ENCODE assay signal across 32 mouse cellular contexts in genomic region chr14:99265791-99266190, GRCm38 (mm10). TPM values are rescaled to one million over a fixed set of nuclear protein-coding genes. Genes with fewer than 3 reads are reported as not detected.
DNase-seq lines count a peak whose midpoint lies in the region; ATAC-seq and TF ChIP-seq lines count a peak whose summit lies in the region.
"Had no signal": no experiment of that assay in that cellular context is flagged by ENCODE, and none has a peak within 500 bp of the region (broad histone marks: within the 10 kb centered on the region; RNA-seq: fewer than 3 reads in every experiment).

No protein-coding gene starts in this region.

- H3K4me1 ChIP-seq in liver, embryonic 12.5 days = peaks cover 18% of the 10 kb centered on the region
- H3K4me1 ChIP-seq in ES-E14 (ENCODE audit: control insufficient read depth in 2 of 2, insufficient read depth in 2 of 2, low read length in 2 of 2, poor library complexity in 1 of 2) = peaks cover 6 to 13% of the 10 kb centered on the region in 2 experiments; a peak in 3 of 4 replicates
- H3K4me1 ChIP-seq: forebrain, embryonic 13.5 days; intestine, embryonic 15.5 days; limb, embryonic 13.5 days; midbrain, embryonic 12.5 days; neural tube, embryonic 13.5 days; stomach, embryonic 15.5 days had no signal

- H3K27ac ChIP-seq in liver, embryonic 12.5 days = no peak overlapping the region
- no peak overlapping the region for H3K27ac ChIP-seq in ES-E14 (ENCODE audit: insufficient read depth, low read depth, low read length, poor library complexity, severe bottlenecking)
- H3K27ac ChIP-seq: forebrain, embryonic 13.5 days; gastrocnemius, adult 2 months; hindbrain, postnatal 0 days; intestine, embryonic 15.5 days; kidney, postnatal 0 days; limb, embryonic 13.5 days; liver, embryonic 15.5 days; macrophage; midbrain, embryonic 12.5 days; neural tube, embryonic 13.5 days; stomach, embryonic 15.5 days had no signal

- H3K36me3 ChIP-seq in liver, embryonic 12.5 days = no peaks in the 10 kb centered on the region
- no peaks in the 10 kb centered on the region for H3K36me3 ChIP-seq in ES-E14 (ENCODE audit: control insufficient read depth, insufficient read depth, low read length, poor library complexity, severe bottlenecking)
- H3K36me3 ChIP-seq: intestine, embryonic 15.5 days; limb, embryonic 13.5 days; liver, embryonic 15.5 days; midbrain, embryonic 12.5 days; neural tube, embryonic 13.5 days; stomach, embryonic 15.5 days had no signal

- H3K9me3 ChIP-seq in liver, embryonic 12.5 days (replicated peaks) = no peaks in the 10 kb centered on the region
- no peaks in the 10 kb centered on the region for H3K9me3 ChIP-seq in ES-E14 (ENCODE audit: control insufficient read depth, insufficient read depth, low read depth, low read length)
- H3K9me3 ChIP-seq: forebrain, embryonic 13.5 days; intestine, embryonic 15.5 days; limb, embryonic 13.5 days; liver, embryonic 15.5 days; midbrain, embryonic 12.5 days; neural tube, embryonic 13.5 days; stomach, embryonic 15.5 days had no signal

- ATAC-seq in liver, embryonic 12.5 days = no peak
- peak; percentile 94 to 95 for ATAC-seq in hematopoietic stem cell, adult 5-6 weeks (replicated peaks in 1 of 2; ENCODE audit: insufficient read depth in 1 of 2, low FRiP score in 2 of 2, low TSS enrichment in 1 of 2, low read depth in 1 of 2, poor library complexity in 2 of 2, severe bottlenecking in 2 of 2)
- peak; percentile 64 for ATAC-seq in megakaryocyte progenitor cell, adult 5-6 weeks (replicated peaks; ENCODE audit: poor library complexity)
- ATAC-seq: forebrain, embryonic 13.5 days; hindbrain, postnatal 0 days; intestine, embryonic 15.5 days; lung, postnatal 0 days had no signal

- in situ Hi-C loops in ES-E14 (cut with MboI; ENCODE audit: low sequenced_read_pairs in 2 of 2, unreplicated experiment in 2 of 2) = no loop called here

- 42% methylated on average over 14 of the region's 14 CpGs for WGBS in liver, embryonic 12.5 days (ENCODE audit: insufficient replicate concordance)

- no peak for DNase-seq in liver
- DNase-seq in ES-E14 (ENCODE audit: low read depth, low spot score) = no peak
- no peak for DNase-seq in frontal cortex, postnatal 10 days (ENCODE audit: low spot score in 2 of 2)
- no peak for DNase-seq in right cerebral cortex, postnatal 14 days
- no peak for DNase-seq in frontal cortex, postnatal 36 days (ENCODE audit: low spot score in 2 of 2)
- DNase-seq: adrenal gland, postnatal 25 days; cerebellum, adult 2 months; cerebellum, postnatal 25 days; gastrocnemius, adult 2 months; gastrocnemius, postnatal 36 days; heart, postnatal 14 days; kidney, adult 8-10 months; kidney, postnatal 4 days; retina, postnatal 1 day; right cerebral cortex, postnatal 25 days; thymus, adult 18-20 months; thymus, postnatal 4 days had no signal

- H3K4me3 ChIP-seq in liver, embryonic 12.5 days = no peak overlapping the region
- H3K4me3 ChIP-seq in ES-E14 (ENCODE audit: insufficient read depth in 1 of 2, low read depth in 1 of 2, low read length in 2 of 2, poor library complexity in 1 of 2, severe bottlenecking in 1 of 2) = no peak overlapping the region
- H3K4me3 ChIP-seq: forebrain, embryonic 13.5 days; gastrocnemius, adult 2 months; intestine, embryonic 15.5 days; limb, embryonic 13.5 days; liver, embryonic 15.5 days; midbrain, embryonic 12.5 days; myocyte; neural tube, embryonic 13.5 days; stomach, embryonic 15.5 days had no signal

- H3K9ac ChIP-seq in liver, embryonic 12.5 days = no peak overlapping the region
- no peak overlapping the region for H3K9ac ChIP-seq in ES-E14 (ENCODE audit: insufficient read depth, low read depth, low read length, poor library complexity, severe bottlenecking)
- H3K9ac ChIP-seq: forebrain, embryonic 13.5 days; intestine, embryonic 15.5 days; limb, embryonic 13.5 days; liver, embryonic 15.5 days; midbrain, embryonic 12.5 days; neural tube, embryonic 13.5 days; stomach, embryonic 15.5 days had no signal

- no peaks in the 10 kb centered on the region for H3K27me3 ChIP-seq in liver, embryonic 12.5 days (replicated peaks)
- H3K27me3 ChIP-seq: forebrain, embryonic 13.5 days; intestine, embryonic 15.5 days; limb, embryonic 13.5 days; liver, embryonic 15.5 days; midbrain, embryonic 12.5 days; neural tube, embryonic 13.5 days; stomach, embryonic 15.5 days had no signal

- H3K4me2 ChIP-seq in liver, embryonic 12.5 days = 0 out of 2 replicates have a peak overlapping the region, but pooled peaks have one; percentile 10
- H3K4me2 ChIP-seq: forebrain, embryonic 13.5 days; intestine, embryonic 15.5 days; limb, embryonic 13.5 days; liver, embryonic 15.5 days; midbrain, embryonic 12.5 days; neural tube, embryonic 13.5 days; stomach, embryonic 15.5 days had no signal

TF ChIP-seq in ES-E14, 5 proteins besides CTCF, POLR2A, EP300 and RAD21:
- no peak for TF ChIP-seq ZNF384 (IDR thresholded peaks at IDR 0.05; ENCODE audit: low read depth, low read length)
- no peak for TF ChIP-seq CHD2 (IDR thresholded peaks at IDR 0.05; ENCODE audit: low read depth, low read length)
- TF ChIP-seq MAFK (IDR thresholded peaks at IDR 0.05; ENCODE audit: insufficient read depth, low read depth, low read length) = peak; percentile 53; the same call in 1 of the 2 replicates
TF ChIP-seq in ES-E14: peak in this region for 1.

RNA-seq across cellular contexts. Expression of gene Klf5, which starts 32.7 kb away (rescaled TPM):
- polyA plus RNA-seq in liver, embryonic 12.5 days (2016; fragmentation: Nextera tagmentation; extraction: Ambion mirVana) = 1.1 and 1.2 TPM in 2 replicates
- total RNA-seq in ES-E14 (2012; rRNA removed) = 23.2 and 34.7 TPM in 2 replicates
- total RNA-seq in hematopoietic stem cell, adult 5-6 weeks (2017) = 1.8 and 2.9 TPM in 2 replicates
- total RNA-seq in megakaryocyte progenitor cell, adult 5-6 weeks (2015) = 2.4 and 3.6 TPM in 2 replicates
- total RNA-seq in megakaryocyte progenitor cell, adult 5-6 weeks (2017) = 1.2 and 1.5 TPM in 2 replicates
- polyA plus RNA-seq: macrophage had no signal
